Comparison of ENCODE assay signal across 8 mouse cellular contexts in the genomic region with DNA sequence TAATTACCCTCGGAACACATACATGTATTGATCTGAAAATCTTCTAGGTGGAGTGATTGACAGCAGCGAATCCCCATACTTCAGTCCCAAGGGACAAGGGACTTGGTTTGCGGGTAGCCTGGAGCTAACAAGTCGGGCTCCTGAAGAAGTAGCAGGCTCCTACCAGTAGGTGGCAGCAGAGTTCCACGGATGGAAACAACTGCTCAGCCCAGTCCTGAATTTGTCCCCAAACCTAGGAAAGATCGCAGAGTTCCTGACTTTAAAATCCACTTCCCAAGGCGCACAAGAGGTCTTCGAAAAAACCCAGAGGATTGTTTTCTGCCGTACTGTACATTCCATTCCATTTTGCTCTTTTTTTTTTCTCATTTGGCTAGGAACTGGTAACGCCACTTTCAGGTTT.
DNase-seq lines count a peak whose midpoint lies in the region; ATAC-seq and TF ChIP-seq lines count a peak whose summit lies in the region.

No protein-coding gene starts in this region.

- H3K27me3 ChIP-seq in heart, embryonic 12.5 days (replicated peaks), result peaks cover 17% of the 10 kb centered on the region
- no peaks in the 10 kb centered on the region for H3K27me3 ChIP-seq in kidney, embryonic 16.5 days (ENCODE audit: insufficient read depth, low read length)

- no peak overlapping the region for H3K9ac ChIP-seq in heart, embryonic 12.5 days
- H3K9ac ChIP-seq in kidney, embryonic 16.5 days (replicated peaks; ENCODE audit: low read length), result 0 out of 2 replicates have a peak overlapping the region, but pooled peaks have one; percentile 41

- no peak for ATAC-seq in heart, embryonic 12.5 days (ENCODE audit: insufficient number of reproducible peaks, low FRiP score)
- ATAC-seq in kidney, embryonic 16.5 days (ENCODE audit: low FRiP score, low TSS enrichment), result peak; percentile 67
- peak; percentile 76 for ATAC-seq in monocyte, adult 5-6 weeks (replicated peaks; ENCODE audit: insufficient number of reproducible peaks, low FRiP score, low TSS enrichment, poor library complexity, severe bottlenecking)

- peak; percentile 81 for TF ChIP-seq CTCF in embryonic fibroblast, embryonic 13.5 days (IDR thresholded peaks at IDR 0.05; ENCODE audit: borderline replicate concordance, insufficient read depth, low read length)

- no peaks in the 10 kb centered on the region for H3K36me3 ChIP-seq in heart, embryonic 12.5 days
- no peaks in the 10 kb centered on the region for H3K36me3 ChIP-seq in kidney, embryonic 16.5 days (ENCODE audit: insufficient read depth, low read length)

- TF ChIP-seq POLR2A in embryonic fibroblast, embryonic 13.5 days (IDR thresholded peaks at IDR 0.05; ENCODE audit: low read depth, low read length), result no peak

- H3K4me2 ChIP-seq in heart, embryonic 12.5 days, result peak overlapping the region; percentile 40
- peak overlapping the region; percentile 61 for H3K4me2 ChIP-seq in kidney, embryonic 16.5 days (replicated peaks; ENCODE audit: low read depth, low read length)

- H3K4me1 ChIP-seq in embryonic fibroblast, embryonic 13.5 days (ENCODE audit: control insufficient read depth, insufficient read depth, low read length), result no peaks in the 10 kb centered on the region
- H3K4me1 ChIP-seq in heart, embryonic 12.5 days (replicated peaks), result no peaks in the 10 kb centered on the region
- no peaks in the 10 kb centered on the region for H3K4me1 ChIP-seq in kidney, embryonic 16.5 days (ENCODE audit: insufficient read depth, low read length)

- 13% methylated on average over 10 of the region's 10 CpGs for WGBS in heart, embryonic 12.5 days
- WGBS in kidney, embryonic 16.5 days, result 5% methylated on average over 10 of the region's 10 CpGs

- DNase-seq in B cell, adult 2 months, result peak; percentile 61 to 65
- DNase-seq in brain, adult 2 months (ENCODE audit: low read depth, low spot score), result peak; percentile 91
- peak; percentile 78 for DNase-seq in liver
- peak; percentile 65 to 86 for DNase-seq in spleen, postnatal 4 days (ENCODE audit: low spot score in 2 of 2)

- H3K4me3 ChIP-seq in embryonic fibroblast, embryonic 13.5 days (ENCODE audit: insufficient read depth, low read length), result peak overlapping the region; percentile 33; the same call in 1 of the 2 replicates
- H3K4me3 ChIP-seq in heart, embryonic 12.5 days, result no peak overlapping the region
- peak overlapping the region; percentile 41 for H3K4me3 ChIP-seq in kidney, embryonic 16.5 days (ENCODE audit: low read length)

- H3K9me3 ChIP-seq in heart, embryonic 12.5 days (replicated peaks), result no peaks in the 10 kb centered on the region
- no peaks in the 10 kb centered on the region for H3K9me3 ChIP-seq in kidney, embryonic 16.5 days (ENCODE audit: low read length)

- H3K27ac ChIP-seq in embryonic fibroblast, embryonic 13.5 days (ENCODE audit: insufficient read depth, low read length), result no peak overlapping the region
- no peak overlapping the region for H3K27ac ChIP-seq in heart, embryonic 12.5 days (ENCODE audit: poor library complexity, severe bottlenecking)
- no peak overlapping the region for H3K27ac ChIP-seq in kidney, embryonic 16.5 days (ENCODE audit: low read length)
